Mouse (Mus musculus): ENCODE data around the gene Ppp1r2. TPM values are rescaled to one million over a fixed set of nuclear protein-coding genes. Genes with fewer than 3 reads are reported as not detected.

The Ppp1r2 gene
- total and polyA plus RNA-seq, 2 experiments = 11.5 to 15.9 TPM

- H3K27me3 ChIP-seq (ENCODE audit: control insufficient read depth, insufficient read depth, low read length) = no peaks in the 10 kb centered on the region
- no peaks in the 10 kb centered on the region for H3K79me2 ChIP-seq (ENCODE audit: control insufficient read depth, insufficient read depth, low read length)
- no peak overlapping the region for H3K27ac ChIP-seq (replicated peaks; ENCODE audit: insufficient read depth, low read depth, low read length)
- H3K9ac ChIP-seq (ENCODE audit: low read depth, low read length) = no peak overlapping the region
- no peaks in the 10 kb centered on the region for H3K36me3 ChIP-seq (ENCODE audit: control insufficient read depth, insufficient read depth, low read length)
- no peak overlapping the region for H3K4me3 ChIP-seq (ENCODE audit: insufficient read depth, low read depth, low read length)
- WGBS = 95% methylated on average over 4 of the region's 4 CpGs
- H3K4me1 ChIP-seq (ENCODE audit: control insufficient read depth, insufficient read depth, low read length) = no peaks in the 10 kb centered on the region
- no peak for TF ChIP-seq CTCF (IDR thresholded peaks at IDR 0.05; ENCODE audit: low read depth, low read length)
- TF ChIP-seq POLR2A (IDR thresholded peaks at IDR 0.05; ENCODE audit: extremely low read depth, insufficient read depth, low read length) = no peak
- no peak for DNase-seq (ENCODE audit: extremely low read depth, low read depth, low spot score)
Measured at GRCm38 (mm10) chr16:31280176-31280575, 5.1 kb upstream of the Ppp1r2 start.

GRCm38 (mm10) chr16:31278581-31278980 is 3.5 kb upstream of the Ppp1r2 start:
- no peak for DNase-seq (ENCODE audit: extremely low read depth, low read depth, low spot score)

GRCm38 (mm10) chr16:31278081-31278480 is 3.0 kb upstream of the Ppp1r2 start:
- WGBS = 60% methylated on average over 2 of the region's 2 CpGs
- no peak for DNase-seq (ENCODE audit: extremely low read depth, low read depth, low spot score)
- H3K27ac ChIP-seq (replicated peaks; ENCODE audit: insufficient read depth, low read depth, low read length) = no peak overlapping the region
- H3K27me3 ChIP-seq (ENCODE audit: control insufficient read depth, insufficient read depth, low read length) = no peaks in the 10 kb centered on the region
- H3K4me3 ChIP-seq (ENCODE audit: insufficient read depth, low read depth, low read length) = no peak overlapping the region
- no peaks in the 10 kb centered on the region for H3K36me3 ChIP-seq (ENCODE audit: control insufficient read depth, insufficient read depth, low read length)
- no peak overlapping the region for H3K9ac ChIP-seq (ENCODE audit: low read depth, low read length)
- TF ChIP-seq POLR2A (IDR thresholded peaks at IDR 0.05; ENCODE audit: extremely low read depth, insufficient read depth, low read length) (no peak), CTCF (IDR thresholded peaks at IDR 0.05; ENCODE audit: low read depth, low read length) (no peak)
- peaks cover 5% of the 10 kb centered on the region; the same call in 1 of the 2 replicates for H3K79me2 ChIP-seq (ENCODE audit: control insufficient read depth, insufficient read depth, low read length)
- H3K4me1 ChIP-seq (ENCODE audit: control insufficient read depth, insufficient read depth, low read length) = no peaks in the 10 kb centered on the region; the same call in 1 of the 2 replicates

More at GRCm38 (mm10) chr16:31278581-31278980, 3.5 kb upstream of the Ppp1r2 start:
- no peak overlapping the region for H3K4me3 ChIP-seq (ENCODE audit: insufficient read depth, low read depth, low read length)
- no peak overlapping the region for H3K9ac ChIP-seq (ENCODE audit: low read depth, low read length)
- TF ChIP-seq POLR2A (IDR thresholded peaks at IDR 0.05; ENCODE audit: extremely low read depth, insufficient read depth, low read length) (no peak), CTCF (IDR thresholded peaks at IDR 0.05; ENCODE audit: low read depth, low read length) (no peak)
- H3K27ac ChIP-seq (replicated peaks; ENCODE audit: insufficient read depth, low read depth, low read length) = no peak overlapping the region
- 91% methylated on average over 6 of the region's 6 CpGs for WGBS
- no peaks in the 10 kb centered on the region; the same call in 1 of the 2 replicates for H3K4me1 ChIP-seq (ENCODE audit: control insufficient read depth, insufficient read depth, low read length)
- no peaks in the 10 kb centered on the region for H3K79me2 ChIP-seq (ENCODE audit: control insufficient read depth, insufficient read depth, low read length)
- no peaks in the 10 kb centered on the region for H3K36me3 ChIP-seq (ENCODE audit: control insufficient read depth, insufficient read depth, low read length)
- H3K27me3 ChIP-seq (ENCODE audit: control insufficient read depth, insufficient read depth, low read length) = no peaks in the 10 kb centered on the region

GRCm38 (mm10) chr16:31276962-31277361 is 1.9 kb upstream of the Ppp1r2 start:
- Histone ChIP-seq H3K27ac (replicated peaks; ENCODE audit: insufficient read depth, low read depth, low read length) (peak overlapping the region; percentile 42), H3K9ac (ENCODE audit: low read depth, low read length) (no peak overlapping the region), H3K4me1 (ENCODE audit: control insufficient read depth, insufficient read depth, low read length) (no peaks in the 10 kb centered on the region; the same call in 1 of the 2 replicates), H3K79me2 (ENCODE audit: control insufficient read depth, insufficient read depth, low read length) (peaks cover 14% of the 10 kb centered on the region; the same call in 1 of the 2 replicates), H3K27me3 (ENCODE audit: control insufficient read depth, insufficient read depth, low read length) (no peaks in the 10 kb centered on the region), H3K36me3 (ENCODE audit: control insufficient read depth, insufficient read depth, low read length) (no peaks in the 10 kb centered on the region), H3K4me3 (ENCODE audit: insufficient read depth, low read depth, low read length) (no peak overlapping the region)
- WGBS = 79% methylated on average over 7 of the region's 7 CpGs
- no peak for DNase-seq (ENCODE audit: extremely low read depth, low read depth, low spot score)
- no peak for TF ChIP-seq CTCF (IDR thresholded peaks at IDR 0.05; ENCODE audit: low read depth, low read length)
- no peak for TF ChIP-seq POLR2A (IDR thresholded peaks at IDR 0.05; ENCODE audit: extremely low read depth, insufficient read depth, low read length)

- H3K4me3 ChIP-seq (ENCODE audit: insufficient read depth, low read depth, low read length) = no peak overlapping the region
Measured at GRCm38 (mm10) chr16:31276539-31276938, 1.5 kb upstream of the Ppp1r2 start.

GRCm38 (mm10) chr16:31274084-31274483 is 993 bp downstream of the Ppp1r2 start:
- no peaks in the 10 kb centered on the region; the same call in 1 of the 2 replicates for H3K4me1 ChIP-seq (ENCODE audit: control insufficient read depth, insufficient read depth, low read length)
- DNase-seq (ENCODE audit: extremely low read depth, low read depth, low spot score) = peak; percentile 29

More at GRCm38 (mm10) chr16:31276539-31276938, 1.5 kb upstream of the Ppp1r2 start:
- H3K79me2 ChIP-seq (ENCODE audit: control insufficient read depth, insufficient read depth, low read length) = peaks cover 16% of the 10 kb centered on the region; the same call in 1 of the 2 replicates
- no peaks in the 10 kb centered on the region for H3K36me3 ChIP-seq (ENCODE audit: control insufficient read depth, insufficient read depth, low read length)
- 77% methylated on average over 7 of the region's 7 CpGs for WGBS
- peak; percentile 23 for DNase-seq (ENCODE audit: extremely low read depth, low read depth, low spot score)
- H3K4me1 ChIP-seq (ENCODE audit: control insufficient read depth, insufficient read depth, low read length) = no peaks in the 10 kb centered on the region; the same call in 1 of the 2 replicates
- TF ChIP-seq POLR2A (IDR thresholded peaks at IDR 0.05; ENCODE audit: extremely low read depth, insufficient read depth, low read length) (no peak), CTCF (IDR thresholded peaks at IDR 0.05; ENCODE audit: low read depth, low read length) (no peak)
- H3K27ac ChIP-seq (replicated peaks; ENCODE audit: insufficient read depth, low read depth, low read length) = peak overlapping the region; percentile 42
- H3K27me3 ChIP-seq (ENCODE audit: control insufficient read depth, insufficient read depth, low read length) = no peaks in the 10 kb centered on the region
- H3K9ac ChIP-seq (ENCODE audit: low read depth, low read length) = no peak overlapping the region

More at GRCm38 (mm10) chr16:31274084-31274483, 993 bp downstream of the Ppp1r2 start:
- H3K4me3 ChIP-seq (ENCODE audit: insufficient read depth, low read depth, low read length) = peak overlapping the region; percentile 75
- peak overlapping the region; percentile 83 for H3K27ac ChIP-seq (replicated peaks; ENCODE audit: insufficient read depth, low read depth, low read length)
- peak overlapping the region; percentile 28; the same call in 1 of the 2 replicates for H3K9ac ChIP-seq (ENCODE audit: low read depth, low read length)
- no peaks in the 10 kb centered on the region for H3K36me3 ChIP-seq (ENCODE audit: control insufficient read depth, insufficient read depth, low read length)
- under 1% methylated on average over 6 of the region's 6 CpGs for WGBS
- no peaks in the 10 kb centered on the region for H3K27me3 ChIP-seq (ENCODE audit: control insufficient read depth, insufficient read depth, low read length)
- H3K79me2 ChIP-seq (ENCODE audit: control insufficient read depth, insufficient read depth, low read length) = peaks cover 26% of the 10 kb centered on the region; the same call in 1 of the 2 replicates
- TF ChIP-seq CTCF (IDR thresholded peaks at IDR 0.05; ENCODE audit: low read depth, low read length) (no peak), POLR2A (IDR thresholded peaks at IDR 0.05; ENCODE audit: extremely low read depth, insufficient read depth, low read length) (no peak)
